Mouse (Mus musculus) stomach, embryonic 14.5 days (tissue): ENCODE measurements around the gene Itga9. TPM values are rescaled to one million over a fixed set of nuclear protein-coding genes. Genes with fewer than 3 reads are reported as not detected.

Experiments
- ATAC-seq: fragments of 200-750 bp; cut with Nextera tagmentation; 2 replicates; pipeline ENCODE4 v1.8.0; 2017; ENCODE audit warnings: low read depth, moderate TSS enrichment; ENCODE audit not compliant: insufficient number of reproducible peaks, insufficient read depth, low FRiP score
- H3K27ac ChIP-seq: fragments of 300-500 bp; sonication (generic); 2 replicates; pipeline ENCODE4 v1.5.1; 2014; ENCODE audit warnings: mild to moderate bottlenecking, low read length, moderate library complexity, mixed read lengths
- H3K27me3 ChIP-seq: fragments of 300-500 bp; sonication (generic); 2 replicates; pipeline ENCODE4 v1.6.1; 2014; ENCODE audit warnings: low read length, control low read depth, mixed read lengths; ENCODE audit not compliant: control insufficient read depth, insufficient read depth
- H3K36me3 ChIP-seq: fragments of 300-500 bp; sonication (generic); 2 replicates; pipeline ENCODE4 v1.6.1; 2014; ENCODE audit warnings: mild to moderate bottlenecking, control low read depth, low read length, moderate library complexity, mixed read lengths; ENCODE audit not compliant: control insufficient read depth, insufficient read depth
- H3K4me1 ChIP-seq: fragments of 300-500 bp; sonication (generic); 2 replicates; pipeline ENCODE4 v1.6.1; 2014; ENCODE audit warnings: low read length, control low read depth, mixed read lengths; ENCODE audit not compliant: control insufficient read depth, insufficient read depth
- H3K4me2 ChIP-seq: fragments of 300-500 bp; sonication (generic); replicated peaks from 2 replicates; pipeline ENCODE4 v1.6.1; 2014; ENCODE audit warnings: low read depth, low read length, control low read depth
- H3K4me3 ChIP-seq: fragments of 300-500 bp; sonication (generic); 2 replicates; pipeline ENCODE4 v1.5.1; 2014; ENCODE audit warnings: low read depth, low read length, control low read depth
- H3K9ac ChIP-seq: fragments of 300-500 bp; sonication (generic); replicated peaks from 2 replicates; pipeline ENCODE4 v1.6.1; 2014; ENCODE audit warnings: low read depth, mild to moderate bottlenecking, control low read depth, low read length, moderate library complexity, mixed read lengths
- H3K9me3 ChIP-seq: fragments of 300-500 bp; sonication (generic); 2 replicates; pipeline ENCODE4 v1.6.1; 2016; ENCODE audit warnings: low read depth, low read length, control low read depth; ENCODE audit not compliant: control insufficient read depth
- WGBS: fragments of 180-500 bp; shearing (Covaris S2); extraction: QIAGEN DNeasy Blood & Tissue Kit; methylation state at CpG from one replicate; pipeline ENCODE4 v1.1.7; 2014; 5-methylcytosine and 5-hydroxymethylcytosine counted together
- polyA plus RNA-seq: library from polyadenylated mRNA; unstranded; fragments of >200 nt; fragmentation: Nextera tagmentation; extraction: Ambion mirVana; gene quantifications from 2 replicates; pipeline ENCODE4 v1.2.1, GENCODE M21; 2014

Itga9 gene
- polyA plus RNA-seq, 1 experiment from 2014 or later, result 14.3 TPM

GRCm38 (mm10) chr9:118765059-118765458 is 158.6 kb downstream of the Itga9 start:
- H3K4me1 ChIP-seq, result peaks cover 4% of the 10 kb centered on the region; the same call in 1 of the 2 replicates
- H3K9ac ChIP-seq, result no peak overlapping the region
- H3K9me3 ChIP-seq, result no peaks in the 10 kb centered on the region
- no peaks in the 10 kb centered on the region for H3K36me3 ChIP-seq
- no peak overlapping the region for H3K4me3 ChIP-seq
- H3K27ac ChIP-seq, result no peak overlapping the region
- no peak overlapping the region for H3K4me2 ChIP-seq
- ATAC-seq, result no peak
- no peaks in the 10 kb centered on the region for H3K27me3 ChIP-seq

GRCm38 (mm10) chr9:118767008-118767407 is 160.5 kb downstream of the Itga9 start:
- no peak overlapping the region for H3K4me3 ChIP-seq
- no peak for ATAC-seq
- no peaks in the 10 kb centered on the region for H3K9me3 ChIP-seq
- H3K27ac ChIP-seq, result no peak overlapping the region
- H3K4me1 ChIP-seq, result peaks cover 4% of the 10 kb centered on the region; the same call in 1 of the 2 replicates
- no peak overlapping the region for H3K4me2 ChIP-seq
- 70% methylated on average over 7 of the region's 7 CpGs for WGBS
- no peaks in the 10 kb centered on the region for H3K27me3 ChIP-seq
- H3K9ac ChIP-seq, result no peak overlapping the region
- no peaks in the 10 kb centered on the region for H3K36me3 ChIP-seq

- Histone ChIP-seq H3K36me3 (no peaks in the 10 kb centered on the region), H3K27me3 (no peaks in the 10 kb centered on the region), H3K9me3 (no peaks in the 10 kb centered on the region), H3K4me1 (no peaks in the 10 kb centered on the region), H3K4me2 (no peak overlapping the region), H3K27ac (no peak overlapping the region), H3K9ac (no peak overlapping the region), H3K4me3 (no peak overlapping the region)
- WGBS, result 47% methylated on average over 4 of the region's 4 CpGs
- ATAC-seq, result no peak
These were observed 162.1 kb downstream of the Itga9 start for GRCm38 (mm10) chr9:118768596-118768995.

- Histone ChIP-seq H3K9ac (no peak overlapping the region), H3K27me3 (no peaks in the 10 kb centered on the region), H3K4me2 (no peak overlapping the region), H3K36me3 (no peaks in the 10 kb centered on the region), H3K4me1 (no peaks in the 10 kb centered on the region), H3K9me3 (no peaks in the 10 kb centered on the region), H3K27ac (no peak overlapping the region), H3K4me3 (no peak overlapping the region)
- 72% methylated on average over 4 of the region's 4 CpGs for WGBS
- no peak for ATAC-seq
These were observed 163.9 kb downstream of the Itga9 start for GRCm38 (mm10) chr9:118770366-118770765.

GRCm38 (mm10) chr9:118774676-118775075 is 168.2 kb downstream of the Itga9 start:
- Histone ChIP-seq H3K9ac (no peak overlapping the region), H3K27ac (no peak overlapping the region), H3K4me2 (no peak overlapping the region), H3K27me3 (no peaks in the 10 kb centered on the region), H3K4me1 (no peaks in the 10 kb centered on the region), H3K36me3 (no peaks in the 10 kb centered on the region), H3K9me3 (no peaks in the 10 kb centered on the region), H3K4me3 (no peak overlapping the region)
- no peak for ATAC-seq
- WGBS, result 77% methylated on average over 6 of the region's 6 CpGs

- no peak overlapping the region for H3K4me3 ChIP-seq
- H3K4me1 ChIP-seq, result no peaks in the 10 kb centered on the region
- 93% methylated on average over 2 of the region's 2 CpGs for WGBS
- H3K27ac ChIP-seq, result no peak overlapping the region
- H3K36me3 ChIP-seq, result no peaks in the 10 kb centered on the region
- ATAC-seq, result no peak
- H3K9me3 ChIP-seq, result no peaks in the 10 kb centered on the region
- no peaks in the 10 kb centered on the region for H3K27me3 ChIP-seq
- H3K9ac ChIP-seq, result no peak overlapping the region
- no peak overlapping the region for H3K4me2 ChIP-seq
These were observed 170.5 kb downstream of the Itga9 start for GRCm38 (mm10) chr9:118776880-118777438.

- Histone ChIP-seq H3K27me3 (no peaks in the 10 kb centered on the region), H3K9me3 (no peaks in the 10 kb centered on the region), H3K9ac (no peak overlapping the region), H3K27ac (no peak overlapping the region), H3K4me1 (no peaks in the 10 kb centered on the region), H3K36me3 (no peaks in the 10 kb centered on the region), H3K4me3 (no peak overlapping the region), H3K4me2 (no peak overlapping the region)
- WGBS, result 52% methylated on average over 2 of the region's 2 CpGs
- ATAC-seq, result no peak
These were observed 172.1 kb downstream of the Itga9 start for GRCm38 (mm10) chr9:118778596-118778995.

- no peaks in the 10 kb centered on the region for H3K27me3 ChIP-seq
- no peak overlapping the region for H3K27ac ChIP-seq
- no peak overlapping the region for H3K9ac ChIP-seq
- no peak for ATAC-seq
- 0 out of 2 replicates have a peak, but pooled peaks cover 4% of the 10 kb centered on the region for H3K4me1 ChIP-seq
- no peaks in the 10 kb centered on the region for H3K9me3 ChIP-seq
- WGBS, result 62% methylated on average over 4 of the region's 4 CpGs
- no peaks in the 10 kb centered on the region; the same call in 1 of the 2 replicates for H3K36me3 ChIP-seq
- no peak overlapping the region for H3K4me3 ChIP-seq
- H3K4me2 ChIP-seq, result no peak overlapping the region
These were observed 178.1 kb downstream of the Itga9 start for GRCm38 (mm10) chr9:118784621-118785020.

- no peaks in the 10 kb centered on the region for H3K9me3 ChIP-seq
- no peak overlapping the region for H3K4me3 ChIP-seq
- no peak overlapping the region for H3K4me2 ChIP-seq
- H3K36me3 ChIP-seq, result no peaks in the 10 kb centered on the region; the same call in 1 of the 2 replicates
- 76% methylated on average over 6 of the region's 6 CpGs for WGBS
- H3K27ac ChIP-seq, result no peak overlapping the region
- ATAC-seq, result no peak
- no peaks in the 10 kb centered on the region for H3K27me3 ChIP-seq
- H3K9ac ChIP-seq, result no peak overlapping the region
- 0 out of 2 replicates have a peak, but pooled peaks cover 4% of the 10 kb centered on the region for H3K4me1 ChIP-seq
These were observed 179.3 kb downstream of the Itga9 start for GRCm38 (mm10) chr9:118785816-118786215.
